In the genomic region with DNA sequence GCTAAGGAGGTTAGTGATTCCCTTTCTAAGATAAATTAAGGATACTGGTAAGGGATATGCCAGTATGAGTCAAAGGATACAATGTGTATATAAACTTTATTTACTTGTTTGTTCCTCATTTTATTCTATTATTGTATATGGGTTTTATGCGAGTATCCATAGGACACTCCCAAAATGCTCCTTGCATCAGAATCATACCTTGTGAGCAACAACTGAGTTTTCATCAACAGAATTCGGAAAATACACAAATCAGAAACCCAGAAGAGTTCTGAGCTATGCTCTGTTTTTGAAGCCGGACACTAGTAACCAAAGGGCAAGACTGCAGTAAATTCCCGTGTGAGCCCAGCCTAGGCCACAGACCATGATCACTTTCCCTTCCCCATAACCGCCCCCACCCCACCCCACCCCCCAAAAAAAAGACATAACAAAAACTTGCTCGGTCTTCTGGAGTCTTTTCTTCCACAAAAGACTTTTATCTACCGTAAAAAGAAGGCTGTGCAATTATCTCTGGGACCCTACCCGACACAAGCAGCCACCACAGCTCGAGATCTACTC, we compare ENCODE assay signal across 8 mouse cellular contexts. TPM values are rescaled to one million over a fixed set of nuclear protein-coding genes. Genes with fewer than 3 reads are reported as not detected.
A peak's percentile ranks its signal among the peaks of the same experiment; 100 is the strongest.
DNase-seq lines count a peak whose midpoint lies in the region; ATAC-seq and TF ChIP-seq lines count a peak whose summit lies in the region.

No protein-coding gene starts in this region.

- 8% methylated on average over 9 of the region's 9 CpGs for WGBS in liver, adult 2 months
- 19% methylated on average over 9 of the region's 9 CpGs for WGBS in embryonic facial prominence, embryonic 10.5 days
- 17% methylated on average over 9 of the region's 9 CpGs for WGBS in hindbrain, postnatal 0 days
- whole genome bisulfite sequencing in neural tube, embryonic 12.5 days: 18% methylated on average over 9 of the region's 9 CpGs

- ATAC-seq in hindbrain, postnatal 0 days: peak; percentile 44
- peak; percentile 34 for ATAC-seq in neural tube, embryonic 12.5 days (ENCODE audit: low FRiP score, low read depth)

- DNase-seq in liver, adult 2 months (ENCODE audit: extremely low read depth, low read depth, low spot score): no peak
- DNase-seq in liver: no peak
- no peak for DNase-seq in embryonic facial prominence, embryonic 10.5 days (ENCODE audit: low spot score)
- no peak for DNase-seq in hindbrain, postnatal 0 days (ENCODE audit: low spot score)
- DNase-seq in left cerebral cortex, postnatal 25 days (ENCODE audit: low spot score in 2 of 2): no peak
- no peak for DNase-seq in adrenal gland, adult 18-20 months (ENCODE audit: low spot score in 2 of 2)
- no peak for DNase-seq in adrenal gland, postnatal 10 days

- peak overlapping the region; percentile 74 for H3K9ac ChIP-seq in liver, adult 2 months (ENCODE audit: low read depth, low read length)
- peak overlapping the region; percentile 93 for H3K9ac ChIP-seq in hindbrain, postnatal 0 days (replicated peaks; ENCODE audit: low read length)
- H3K9ac ChIP-seq in neural tube, embryonic 12.5 days: peak overlapping the region; percentile 79

- H3K36me3 ChIP-seq in liver, adult 2 months (ENCODE audit: control insufficient read depth, insufficient read depth, low read length): no peaks in the 10 kb centered on the region
- H3K36me3 ChIP-seq in embryonic facial prominence, embryonic 10.5 days (replicated peaks): no peaks in the 10 kb centered on the region
- H3K36me3 ChIP-seq in hindbrain, postnatal 0 days (ENCODE audit: insufficient read depth, low read length): no peaks in the 10 kb centered on the region
- H3K36me3 ChIP-seq in neural tube, embryonic 12.5 days: no peaks in the 10 kb centered on the region

- H3K4me2 ChIP-seq in hindbrain, postnatal 0 days (ENCODE audit: low read depth, low read length): peak overlapping the region; percentile 80
- H3K4me2 ChIP-seq in neural tube, embryonic 12.5 days (replicated peaks): peak overlapping the region; percentile 76

- TF ChIP-seq CTCF in liver, adult 2 months (IDR thresholded peaks at IDR 0.05; ENCODE audit: low read depth, low read length): no peak
- TF ChIP-seq CTCF in hindbrain, postnatal 0 days (IDR thresholded peaks at IDR 0.05; ENCODE audit: low read depth): no peak

- intact Hi-C loops in left cerebral cortex, postnatal 25 days (cut with DNase I): loop anchor here (1.0 kb wide), 1 partner anchor 117 kb away; the partner anchor contains the start of gene Top2b

- peak overlapping the region; percentile 76 for H3K27ac ChIP-seq in liver, adult 2 months (replicated peaks; ENCODE audit: insufficient read depth, low read depth, low read length)
- H3K27ac ChIP-seq in embryonic facial prominence, embryonic 10.5 days (replicated peaks): peak overlapping the region; percentile 98
- H3K27ac ChIP-seq in hindbrain, postnatal 0 days: peak overlapping the region; percentile 89; the same call in 1 of the 2 replicates
- no peak overlapping the region for H3K27ac ChIP-seq in neural tube, embryonic 12.5 days

- no peak for TF ChIP-seq POLR2A in liver, adult 2 months (IDR thresholded peaks at IDR 0.05; ENCODE audit: extremely low read depth, insufficient read depth, low read length)

- peak overlapping the region; percentile 98 for H3K4me3 ChIP-seq in liver, adult 2 months (ENCODE audit: insufficient read depth, low read depth, low read length)
- peak overlapping the region; percentile 76 for H3K4me3 ChIP-seq in embryonic facial prominence, embryonic 10.5 days
- peak overlapping the region; percentile 82 for H3K4me3 ChIP-seq in hindbrain, postnatal 0 days (ENCODE audit: low read length)
- peak overlapping the region; percentile 71 for H3K4me3 ChIP-seq in neural tube, embryonic 12.5 days

- H3K27me3 ChIP-seq in liver, adult 2 months (ENCODE audit: control insufficient read depth, insufficient read depth, low read length): no peaks in the 10 kb centered on the region
- H3K27me3 ChIP-seq in embryonic facial prominence, embryonic 10.5 days (replicated peaks; ENCODE audit: low read depth, poor library complexity, severe bottlenecking): no peaks in the 10 kb centered on the region
- no peaks in the 10 kb centered on the region for H3K27me3 ChIP-seq in hindbrain, postnatal 0 days (ENCODE audit: insufficient read depth, low read length)
- no peaks in the 10 kb centered on the region for H3K27me3 ChIP-seq in neural tube, embryonic 12.5 days (replicated peaks)

- H3K4me1 ChIP-seq in liver, adult 2 months (ENCODE audit: control insufficient read depth, insufficient read depth, low read length): peaks cover 22% of the 10 kb centered on the region
- peaks cover 11% of the 10 kb centered on the region for H3K4me1 ChIP-seq in embryonic facial prominence, embryonic 10.5 days
- H3K4me1 ChIP-seq in hindbrain, postnatal 0 days (ENCODE audit: insufficient read depth, low read length): 0 out of 2 replicates have a peak, but pooled peaks cover 3% of the 10 kb centered on the region
- peaks cover 7% of the 10 kb centered on the region; the same call in 1 of the 2 replicates for H3K4me1 ChIP-seq in neural tube, embryonic 12.5 days

- H3K9me3 ChIP-seq in embryonic facial prominence, embryonic 10.5 days: no peaks in the 10 kb centered on the region
- no peaks in the 10 kb centered on the region for H3K9me3 ChIP-seq in hindbrain, postnatal 0 days (ENCODE audit: low read length)
- no peaks in the 10 kb centered on the region for H3K9me3 ChIP-seq in neural tube, embryonic 12.5 days

- peaks cover 9% of the 10 kb centered on the region; the same call in 1 of the 2 replicates for H3K79me2 ChIP-seq in liver, adult 2 months (ENCODE audit: control insufficient read depth, insufficient read depth, low read length)

RNA-seq across cellular contexts. Expression of gene Ngly1, which starts 0.4 kb away (rescaled TPM):
- 44.5 and 47.1 TPM in 2 replicates for total RNA-seq in liver, adult 2 months (2014; rRNA removed)
- 25.4 and 47.6 TPM in 2 replicates for polyA plus RNA-seq in liver, adult 2 months (2012; rRNA removed)
- 14.5 and 18.7 TPM in 2 replicates for polyA plus RNA-seq in embryonic facial prominence, embryonic 10.5 days (2016; fragmentation: Nextera tagmentation; extraction: Ambion mirVana)
- 15.3 and 24.0 TPM in 2 replicates for total RNA-seq in hindbrain, postnatal 0 days (2014; rRNA removed)
- polyA plus RNA-seq in hindbrain, postnatal 0 days (2015; fragmentation: Nextera tagmentation; extraction: Ambion mirVana): 27.6 and 30.4 TPM in 2 replicates
- 21.1 and 22.6 TPM in 2 replicates for polyA plus RNA-seq in neural tube, embryonic 12.5 days (2016; fragmentation: Nextera tagmentation; extraction: Ambion mirVana)
- total RNA-seq in left cerebral cortex, postnatal 25 days (2021): 10 to 100 TPM; 31.2 to 31.8 TPM
- total RNA-seq in adrenal gland, adult 18-20 months (2021): 10 to 100 TPM; 44.1 to 44.8 TPM
- 10 to 100 TPM; 48.5 to 52.5 TPM for total RNA-seq in adrenal gland, postnatal 10 days (2021)

RNA-seq across cellular contexts. Expression of gene Oxsm, which starts 0.9 kb away (rescaled TPM):
- total RNA-seq in liver, adult 2 months (2014; rRNA removed): 19.6 and 22.1 TPM in 2 replicates
- 13.3 and 16.7 TPM in 2 replicates for polyA plus RNA-seq in liver, adult 2 months (2012; rRNA removed)
- 1.5 and 1.8 TPM in 2 replicates for polyA plus RNA-seq in embryonic facial prominence, embryonic 10.5 days (2016; fragmentation: Nextera tagmentation; extraction: Ambion mirVana)
- total RNA-seq in hindbrain, postnatal 0 days (2014; rRNA removed): 4.0 and 4.6 TPM in 2 replicates
- 1.4 and 1.7 TPM in 2 replicates for polyA plus RNA-seq in hindbrain, postnatal 0 days (2015; fragmentation: Nextera tagmentation; extraction: Ambion mirVana)
- polyA plus RNA-seq in neural tube, embryonic 12.5 days (2016; fragmentation: Nextera tagmentation; extraction: Ambion mirVana): 0.99 and 1.5 TPM in 2 replicates
- total RNA-seq in left cerebral cortex, postnatal 25 days (2021): 10 to 100 TPM; 10.9 to 11.2 TPM
- total RNA-seq in adrenal gland, adult 18-20 months (2021): 10 to 100 TPM; 15.7 to 16.7 TPM
- 10 to 100 TPM; 22.1 to 26.7 TPM for total RNA-seq in adrenal gland, postnatal 10 days (2021)
